Mouse (Mus musculus): ENCODE data around the gene Slc10a2. TPM values are rescaled to one million over a fixed set of nuclear protein-coding genes. Genes with fewer than 3 reads are reported as not detected.
A peak's percentile ranks its signal among the peaks of the same experiment; 100 is the strongest.
"Not testable (repeated sequence)": the region's sequence is repeated elsewhere in the genome, so short reads cannot be mapped to it uniquely, and the experiment has no call there.

The Slc10a2 gene
- polyA plus RNA-seq (2015; fragmentation: Nextera tagmentation; extraction: Ambion mirVana) = not detected in 2 replicates

GRCm38 (mm10) chr8:5105186-5105585 is at the start of gene Slc10a2:
Slc10a2 (minus strand) TSS chr8:5105351.
- WGBS = 66% methylated on average over 5 of the region's 5 CpGs
- no peaks in the 10 kb centered on the region for H3K4me1 ChIP-seq (ENCODE audit: control insufficient read depth, insufficient read depth, low read depth, low read length)
- no peak within 1 kb of the TSS for H3K4me3 ChIP-seq (ENCODE audit: low read length)
- H3K4me2 ChIP-seq (ENCODE audit: low read length) = no peak within 1 kb of the TSS
- H3K9ac ChIP-seq (ENCODE audit: low read depth, low read length) = no peak within 1 kb of the TSS
- no peak for ATAC-seq
- H3K27me3 ChIP-seq (replicated peaks; ENCODE audit: control insufficient read depth, insufficient read depth, low read length) = no peaks in the 10 kb centered on the region
- no peak within 1 kb of the TSS for H3K27ac ChIP-seq (ENCODE audit: low read depth, low read length)
- no peaks in the 10 kb centered on the region for H3K9me3 ChIP-seq (ENCODE audit: control insufficient read depth, low read length)
- H3K36me3 ChIP-seq (ENCODE audit: control insufficient read depth, insufficient read depth, low read length) = no peaks in the 10 kb centered on the region

GRCm38 (mm10) chr8:5129322-5129829 is 24.2 kb upstream of the Slc10a2 start:
- no peak for ATAC-seq
- WGBS = 80% methylated on average over 2 of the region's 2 CpGs

GRCm38 (mm10) chr8:5106855-5107254 is 1.7 kb upstream of the Slc10a2 start:
- 69% methylated on average over 5 of the region's 5 CpGs for WGBS
- H3K9me3 ChIP-seq (ENCODE audit: control insufficient read depth, low read length) = no peaks in the 10 kb centered on the region
- H3K4me3 ChIP-seq (ENCODE audit: low read length) = no peak overlapping the region

More at GRCm38 (mm10) chr8:5129322-5129829, 24.2 kb upstream of the Slc10a2 start:
- Histone ChIP-seq H3K27me3 (replicated peaks; ENCODE audit: control insufficient read depth, insufficient read depth, low read length) (no peaks in the 10 kb centered on the region), H3K9me3 (ENCODE audit: control insufficient read depth, low read length) (no peaks in the 10 kb centered on the region), H3K4me1 (ENCODE audit: control insufficient read depth, insufficient read depth, low read depth, low read length) (no peaks in the 10 kb centered on the region), H3K4me2 (ENCODE audit: low read length) (no peak overlapping the region), H3K9ac (ENCODE audit: low read depth, low read length) (no peak overlapping the region), H3K27ac (ENCODE audit: low read depth, low read length) (no peak overlapping the region), H3K36me3 (ENCODE audit: control insufficient read depth, insufficient read depth, low read length) (no peaks in the 10 kb centered on the region), H3K4me3 (ENCODE audit: low read length) (no peak overlapping the region)

GRCm38 (mm10) chr8:5095392-5095791 is 9.8 kb downstream of the Slc10a2 start:
- WGBS = 71% methylated on average over 4 of the region's 4 CpGs
- no peak overlapping the region for H3K27ac ChIP-seq (ENCODE audit: low read depth, low read length)

More at GRCm38 (mm10) chr8:5106855-5107254, 1.7 kb upstream of the Slc10a2 start:
- ATAC-seq = no peak
- Histone ChIP-seq H3K27ac (ENCODE audit: low read depth, low read length) (no peak overlapping the region), H3K4me2 (ENCODE audit: low read length) (no peak overlapping the region), H3K36me3 (ENCODE audit: control insufficient read depth, insufficient read depth, low read length) (no peaks in the 10 kb centered on the region), H3K27me3 (replicated peaks; ENCODE audit: control insufficient read depth, insufficient read depth, low read length) (no peaks in the 10 kb centered on the region), H3K4me1 (ENCODE audit: control insufficient read depth, insufficient read depth, low read depth, low read length) (no peaks in the 10 kb centered on the region), H3K9ac (ENCODE audit: low read depth, low read length) (no peak overlapping the region)

GRCm38 (mm10) chr8:5093991-5094390 is 11.2 kb downstream of the Slc10a2 start:
- not testable (repeated sequence) for H3K27me3 ChIP-seq (replicated peaks; ENCODE audit: control insufficient read depth, insufficient read depth, low read length); H3K9ac ChIP-seq (ENCODE audit: low read depth, low read length); H3K9me3 ChIP-seq (ENCODE audit: control insufficient read depth, low read length); H3K4me1 ChIP-seq (ENCODE audit: control insufficient read depth, insufficient read depth, low read depth, low read length); H3K36me3 ChIP-seq (ENCODE audit: control insufficient read depth, insufficient read depth, low read length); H3K4me2 ChIP-seq (ENCODE audit: low read length); ATAC-seq; H3K27ac ChIP-seq (ENCODE audit: low read depth, low read length); H3K4me3 ChIP-seq (ENCODE audit: low read length)

More at GRCm38 (mm10) chr8:5095392-5095791, 9.8 kb downstream of the Slc10a2 start:
- H3K9me3 ChIP-seq (ENCODE audit: control insufficient read depth, low read length) = no peaks in the 10 kb centered on the region
- no peak overlapping the region for H3K4me2 ChIP-seq (ENCODE audit: low read length)
- no peaks in the 10 kb centered on the region for H3K36me3 ChIP-seq (ENCODE audit: control insufficient read depth, insufficient read depth, low read length)
- no peak overlapping the region for H3K4me3 ChIP-seq (ENCODE audit: low read length)
- H3K9ac ChIP-seq (ENCODE audit: low read depth, low read length) = no peak overlapping the region
- no peaks in the 10 kb centered on the region for H3K4me1 ChIP-seq (ENCODE audit: control insufficient read depth, insufficient read depth, low read depth, low read length)
- peak; percentile 56; the same call in 1 of the 2 replicates for ATAC-seq
- H3K27me3 ChIP-seq (replicated peaks; ENCODE audit: control insufficient read depth, insufficient read depth, low read length) = no peaks in the 10 kb centered on the region

- ATAC-seq = no peak
Observed at GRCm38 (mm10) chr8:5073654-5074293, 31.4 kb downstream of the Slc10a2 start.

GRCm38 (mm10) chr8:5058888-5059287 is 46.3 kb downstream of the Slc10a2 start:
- no peak overlapping the region for H3K4me3 ChIP-seq (ENCODE audit: low read length)
- no peak overlapping the region for H3K4me2 ChIP-seq (ENCODE audit: low read length)
- no peaks in the 10 kb centered on the region for H3K9me3 ChIP-seq (ENCODE audit: control insufficient read depth, low read length)
- no peaks in the 10 kb centered on the region for H3K4me1 ChIP-seq (ENCODE audit: control insufficient read depth, insufficient read depth, low read depth, low read length)
- ATAC-seq = no peak
- no peak overlapping the region for H3K27ac ChIP-seq (ENCODE audit: low read depth, low read length)
- H3K9ac ChIP-seq (ENCODE audit: low read depth, low read length) = no peak overlapping the region
- H3K27me3 ChIP-seq (replicated peaks; ENCODE audit: control insufficient read depth, insufficient read depth, low read length) = no peaks in the 10 kb centered on the region
- no peaks in the 10 kb centered on the region for H3K36me3 ChIP-seq (ENCODE audit: control insufficient read depth, insufficient read depth, low read length)
- 96% methylated on average over 1 of the region's 1 CpGs for WGBS

More at GRCm38 (mm10) chr8:5073654-5074293, 31.4 kb downstream of the Slc10a2 start:
- no peaks in the 10 kb centered on the region for H3K4me1 ChIP-seq (ENCODE audit: control insufficient read depth, insufficient read depth, low read depth, low read length)
- H3K27me3 ChIP-seq (replicated peaks; ENCODE audit: control insufficient read depth, insufficient read depth, low read length) = no peaks in the 10 kb centered on the region
- 94% methylated on average over 3 of the region's 3 CpGs for WGBS
- H3K4me3 ChIP-seq (ENCODE audit: low read length) = no peak overlapping the region
- no peaks in the 10 kb centered on the region for H3K9me3 ChIP-seq (ENCODE audit: control insufficient read depth, low read length)
- no peak overlapping the region for H3K9ac ChIP-seq (ENCODE audit: low read depth, low read length)
- H3K36me3 ChIP-seq (ENCODE audit: control insufficient read depth, insufficient read depth, low read length) = no peaks in the 10 kb centered on the region
- no peak overlapping the region for H3K4me2 ChIP-seq (ENCODE audit: low read length)
- no peak overlapping the region for H3K27ac ChIP-seq (ENCODE audit: low read depth, low read length)

- not testable (repeated sequence) for H3K4me1 ChIP-seq (ENCODE audit: control insufficient read depth, insufficient read depth, low read depth, low read length); H3K4me3 ChIP-seq (ENCODE audit: low read length); H3K4me2 ChIP-seq (ENCODE audit: low read length); H3K9me3 ChIP-seq (ENCODE audit: control insufficient read depth, low read length); H3K27me3 ChIP-seq (replicated peaks; ENCODE audit: control insufficient read depth, insufficient read depth, low read length); H3K27ac ChIP-seq (ENCODE audit: low read depth, low read length); H3K9ac ChIP-seq (ENCODE audit: low read depth, low read length); ATAC-seq; H3K36me3 ChIP-seq (ENCODE audit: control insufficient read depth, insufficient read depth, low read length)
- whole genome bisulfite sequencing = 85% methylated on average over 6 of the region's 6 CpGs
Observed at GRCm38 (mm10) chr8:5044361-5044900, 60.7 kb downstream of the Slc10a2 start.

GRCm38 (mm10) chr8:5038811-5039561 is 66.2 kb downstream of the Slc10a2 start:
- Histone ChIP-seq H3K4me1 (ENCODE audit: control insufficient read depth, insufficient read depth, low read depth, low read length) (no peaks in the 10 kb centered on the region), H3K9me3 (ENCODE audit: control insufficient read depth, low read length) (no peaks in the 10 kb centered on the region), H3K4me3 (ENCODE audit: low read length) (no peak overlapping the region), H3K36me3 (ENCODE audit: control insufficient read depth, insufficient read depth, low read length) (no peaks in the 10 kb centered on the region), H3K4me2 (ENCODE audit: low read length) (no peak overlapping the region), H3K9ac (ENCODE audit: low read depth, low read length) (no peak overlapping the region), H3K27me3 (replicated peaks; ENCODE audit: control insufficient read depth, insufficient read depth, low read length) (no peaks in the 10 kb centered on the region), H3K27ac (ENCODE audit: low read depth, low read length) (no peak overlapping the region)
- ATAC-seq = no peak
- WGBS = 91% methylated on average over 4 of the region's 4 CpGs
